Mouse (Mus musculus) liver, postnatal 0 days (tissue): ENCODE measurements around the gene Vmn1r166.
"Not testable (repeated sequence)": the region's sequence is repeated elsewhere in the genome, so short reads cannot be mapped to it uniquely, and the experiment has no call there.

Experiments
- CTCF ChIP-seq: sonication (generic); IDR thresholded peaks from 2 replicates; pipeline ENCODE4 v1.5.1; 2016; ENCODE audit warnings: antibody characterized with exemption, low read depth
- EP300 ChIP-seq: IDR thresholded peaks from 2 replicates; pipeline ENCODE4 v1.6.1; 2016; ENCODE audit warnings: antibody characterized with exemption, low read depth, mild to moderate bottlenecking

GRCm38 (mm10) chr7:23278800-23279199, 27.3 kb upstream of the Vmn1r166 start, which contains the start of gene Gm6902:
- TF ChIP-seq CTCF, EP300: not testable (repeated sequence)
